Mouse (Mus musculus): ENCODE measurements around the gene St7. TPM values are rescaled to one million over a fixed set of nuclear protein-coding genes. Genes with fewer than 3 reads are reported as not detected.

St7 gene
- 33.0 and 35.0 TPM in 2 replicates for polyA plus RNA-seq (2012; rRNA removed)
- 29.7 and 31.1 TPM in 2 replicates for polyA plus RNA-seq (2014; fragmentation: Nextera tagmentation; extraction: Ambion mirVana)

DNA sequence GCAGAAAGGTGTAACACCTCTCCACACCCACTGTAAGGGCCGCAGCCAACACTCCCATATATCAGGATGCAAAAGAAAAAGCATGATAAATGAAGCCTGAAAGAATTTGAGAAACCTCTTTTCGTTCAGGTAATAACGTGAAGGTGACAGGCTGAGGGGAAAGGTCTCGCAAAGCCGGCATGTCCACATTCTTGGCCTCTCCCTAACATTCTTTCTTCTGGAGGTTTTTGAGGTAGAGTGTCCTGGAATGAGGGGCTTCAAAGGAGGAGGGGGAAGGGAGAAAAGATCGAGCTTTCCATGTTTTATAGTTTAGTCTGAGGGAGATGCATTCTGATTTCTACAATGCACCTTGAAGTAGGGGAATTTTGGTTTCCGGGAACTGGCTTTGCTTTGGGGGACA is at the start of gene St7:
TSS of gene St7 (plus strand) at position 287 of the 400 bp plus-strand sequence.
- H3K9me3 ChIP-seq (ENCODE audit: control insufficient read depth, low read length), result no peaks in the 10 kb centered on the region
- H3K27ac ChIP-seq (replicated peaks; ENCODE audit: low read depth, low read length), result peak within 1 kb of the TSS; percentile 95
- no peaks in the 10 kb centered on the region for H3K27me3 ChIP-seq (ENCODE audit: control insufficient read depth, insufficient read depth, low read length)
- ATAC-seq (ENCODE audit: low FRiP score, low read depth) (no peak), DNase-seq (ENCODE audit: low spot score) (no peak)
- H3K36me3 ChIP-seq (ENCODE audit: control insufficient read depth, insufficient read depth, low read length), result no peaks in the 10 kb centered on the region
- WGBS, result 63% methylated on average over 7 of the region's 7 CpGs
- H3K4me3 ChIP-seq (replicated peaks; ENCODE audit: low read length), result peak within 1 kb of the TSS; percentile 81
- peak within 1 kb of the TSS; percentile 67 for H3K4me2 ChIP-seq (replicated peaks; ENCODE audit: low read depth, low read length, severe bottlenecking)
- no peak for TF ChIP-seq POLR2A (IDR thresholded peaks at IDR 0.05; ENCODE audit: borderline replicate concordance, extremely low read depth, insufficient read depth, insufficient read length)
- H3K4me1 ChIP-seq (ENCODE audit: control insufficient read depth, insufficient read depth, low read length), result no peaks in the 10 kb centered on the region
- H3K9ac ChIP-seq (ENCODE audit: low read depth, low read length, severe bottlenecking), result peak within 1 kb of the TSS; percentile 98

GRCm38 (mm10) chr6:17646107-17646506 is 46.6 kb upstream of the St7 start:
- Histone ChIP-seq H3K36me3 (ENCODE audit: control insufficient read depth, insufficient read depth, low read length) (peaks cover 23% of the 10 kb centered on the region), H3K9ac (ENCODE audit: low read depth, low read length, severe bottlenecking) (no peak overlapping the region), H3K4me2 (replicated peaks; ENCODE audit: low read depth, low read length, severe bottlenecking) (no peak overlapping the region), H3K27me3 (ENCODE audit: control insufficient read depth, insufficient read depth, low read length) (no peaks in the 10 kb centered on the region), H3K9me3 (ENCODE audit: control insufficient read depth, low read length) (no peaks in the 10 kb centered on the region), H3K4me1 (ENCODE audit: control insufficient read depth, insufficient read depth, low read length) (peaks cover 12% of the 10 kb centered on the region; the same call in 1 of the 2 replicates), H3K4me3 (replicated peaks; ENCODE audit: low read length) (no peak overlapping the region), H3K27ac (replicated peaks; ENCODE audit: low read depth, low read length) (no peak overlapping the region)
- DNase-seq (ENCODE audit: low spot score) (no peak), ATAC-seq (ENCODE audit: low FRiP score, low read depth) (no peak)
- TF ChIP-seq POLR2A (IDR thresholded peaks at IDR 0.05; ENCODE audit: borderline replicate concordance, extremely low read depth, insufficient read depth, insufficient read length), result no peak
- WGBS, result 65% methylated on average over 3 of the region's 3 CpGs

DNA sequence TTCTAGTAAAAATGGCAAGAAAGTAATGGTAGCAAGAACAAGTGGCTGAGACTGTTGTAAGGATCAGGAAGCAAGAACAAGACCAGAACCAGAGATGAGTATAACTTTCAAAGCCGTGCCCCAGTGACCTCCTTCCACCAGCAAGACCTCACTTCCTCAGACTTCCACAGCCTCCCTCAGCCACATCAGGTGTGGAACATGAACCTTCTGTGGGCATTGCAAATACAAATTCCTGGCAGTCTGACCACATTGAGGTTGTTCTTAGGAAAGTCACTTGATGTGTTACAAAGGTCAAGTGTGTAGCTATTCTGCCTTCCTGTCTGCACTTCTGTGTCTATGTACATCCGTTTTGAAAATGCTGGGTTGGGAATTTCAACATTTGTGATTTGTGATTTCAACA is 40.6 kb upstream of the St7 start:
- H3K27me3 ChIP-seq (ENCODE audit: control insufficient read depth, insufficient read depth, low read length), result no peaks in the 10 kb centered on the region
- no peak overlapping the region for H3K27ac ChIP-seq (replicated peaks; ENCODE audit: low read depth, low read length)
- no peak for DNase-seq (ENCODE audit: low spot score)

GRCm38 (mm10) chr6:17655080-17655479 is 37.7 kb upstream of the St7 start:
- Histone ChIP-seq H3K4me2 (replicated peaks; ENCODE audit: low read depth, low read length, severe bottlenecking) (no peak overlapping the region), H3K4me1 (ENCODE audit: control insufficient read depth, insufficient read depth, low read length) (no peaks in the 10 kb centered on the region), H3K36me3 (ENCODE audit: control insufficient read depth, insufficient read depth, low read length) (peaks cover 56% of the 10 kb centered on the region), H3K9ac (ENCODE audit: low read depth, low read length, severe bottlenecking) (no peak overlapping the region), H3K4me3 (replicated peaks; ENCODE audit: low read length) (no peak overlapping the region), H3K9me3 (ENCODE audit: control insufficient read depth, low read length) (no peaks in the 10 kb centered on the region), H3K27me3 (ENCODE audit: control insufficient read depth, insufficient read depth, low read length) (no peaks in the 10 kb centered on the region), H3K27ac (replicated peaks; ENCODE audit: low read depth, low read length) (no peak overlapping the region)
- TF ChIP-seq POLR2A (IDR thresholded peaks at IDR 0.05; ENCODE audit: borderline replicate concordance, extremely low read depth, insufficient read depth, insufficient read length), result no peak
- no peak for DNase-seq (ENCODE audit: low spot score)
- no peak for ATAC-seq (ENCODE audit: low FRiP score, low read depth)
- 91% methylated on average over 2 of the region's 2 CpGs for WGBS

More for the DNA sequence above, 40.6 kb upstream of the St7 start:
- Histone ChIP-seq H3K4me3 (replicated peaks; ENCODE audit: low read length) (no peak overlapping the region), H3K36me3 (ENCODE audit: control insufficient read depth, insufficient read depth, low read length) (peaks cover 58% of the 10 kb centered on the region), H3K9ac (ENCODE audit: low read depth, low read length, severe bottlenecking) (no peak overlapping the region), H3K4me2 (replicated peaks; ENCODE audit: low read depth, low read length, severe bottlenecking) (no peak overlapping the region), H3K4me1 (ENCODE audit: control insufficient read depth, insufficient read depth, low read length) (no peaks in the 10 kb centered on the region), H3K9me3 (ENCODE audit: control insufficient read depth, low read length) (no peaks in the 10 kb centered on the region)
- ATAC-seq (ENCODE audit: low FRiP score, low read depth), result no peak
- 87% methylated on average over 2 of the region's 2 CpGs for WGBS
- TF ChIP-seq POLR2A (IDR thresholded peaks at IDR 0.05; ENCODE audit: borderline replicate concordance, extremely low read depth, insufficient read depth, insufficient read length), result no peak

GRCm38 (mm10) chr6:17657308-17657707 is 35.4 kb upstream of the St7 start:
- H3K4me1 ChIP-seq (ENCODE audit: control insufficient read depth, insufficient read depth, low read length), result no peaks in the 10 kb centered on the region
- ATAC-seq (ENCODE audit: low FRiP score, low read depth), result no peak
- H3K36me3 ChIP-seq (ENCODE audit: control insufficient read depth, insufficient read depth, low read length), result peaks cover 58% of the 10 kb centered on the region
- H3K4me2 ChIP-seq (replicated peaks; ENCODE audit: low read depth, low read length, severe bottlenecking), result no peak overlapping the region
- H3K27me3 ChIP-seq (ENCODE audit: control insufficient read depth, insufficient read depth, low read length), result no peaks in the 10 kb centered on the region
- H3K4me3 ChIP-seq (replicated peaks; ENCODE audit: low read length), result no peak overlapping the region
- no peak for TF ChIP-seq POLR2A (IDR thresholded peaks at IDR 0.05; ENCODE audit: borderline replicate concordance, extremely low read depth, insufficient read depth, insufficient read length)
- no peak for DNase-seq (ENCODE audit: low spot score)
- H3K9ac ChIP-seq (ENCODE audit: low read depth, low read length, severe bottlenecking), result no peak overlapping the region
- H3K27ac ChIP-seq (replicated peaks; ENCODE audit: low read depth, low read length), result no peak overlapping the region
- 81% methylated on average over 1 of the region's 1 CpGs for WGBS
- H3K9me3 ChIP-seq (ENCODE audit: control insufficient read depth, low read length), result no peaks in the 10 kb centered on the region

DNA sequence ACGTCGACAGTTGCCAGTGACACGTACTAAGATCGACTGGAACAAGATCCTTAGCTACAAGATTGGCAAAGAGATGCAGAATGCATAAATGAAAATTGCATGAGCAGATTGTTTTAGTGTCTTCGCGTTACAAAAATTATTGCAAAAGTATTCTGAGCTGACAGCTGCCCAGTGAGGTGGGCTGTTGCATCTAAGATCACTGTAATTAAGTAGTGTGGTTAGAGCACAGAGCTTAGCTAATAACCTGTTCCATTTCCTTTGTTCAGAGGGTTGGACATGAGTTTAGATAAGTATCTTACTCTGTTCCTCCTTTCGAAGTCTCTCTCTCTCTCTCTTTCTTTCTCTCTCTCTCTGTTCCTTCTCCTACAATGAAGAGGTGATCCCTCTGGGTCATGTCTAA is 27.4 kb upstream of the St7 start:
- WGBS, result 95% methylated on average over 7 of the region's 7 CpGs
- Histone ChIP-seq H3K4me1 (ENCODE audit: control insufficient read depth, insufficient read depth, low read length) (no peaks in the 10 kb centered on the region), H3K36me3 (ENCODE audit: control insufficient read depth, insufficient read depth, low read length) (peaks cover 61% of the 10 kb centered on the region), H3K9ac (ENCODE audit: low read depth, low read length, severe bottlenecking) (no peak overlapping the region), H3K9me3 (ENCODE audit: control insufficient read depth, low read length) (no peaks in the 10 kb centered on the region), H3K4me2 (replicated peaks; ENCODE audit: low read depth, low read length, severe bottlenecking) (no peak overlapping the region), H3K4me3 (replicated peaks; ENCODE audit: low read length) (no peak overlapping the region), H3K27me3 (ENCODE audit: control insufficient read depth, insufficient read depth, low read length) (no peaks in the 10 kb centered on the region), H3K27ac (replicated peaks; ENCODE audit: low read depth, low read length) (no peak overlapping the region)
- ATAC-seq (ENCODE audit: low FRiP score, low read depth), result no peak
- DNase-seq (ENCODE audit: low spot score), result no peak
- TF ChIP-seq POLR2A (IDR thresholded peaks at IDR 0.05; ENCODE audit: borderline replicate concordance, extremely low read depth, insufficient read depth, insufficient read length), result no peak

Measured in limb, embryonic 14.5 days (tissue).